Mouse (Mus musculus): ENCODE measurements around the gene Cabp2.
"Not testable (repeated sequence)": the region's sequence is repeated elsewhere in the genome, so short reads cannot be mapped to it uniquely, and the experiment has no call there.

Gene Cabp2

GRCm38 (mm10) chr19:4081394-4081793 is at the start of gene Cabp2:
TSS of gene Cabp2 (plus strand) at chr19:4081578.
- no peak for DNase-seq

DNA sequence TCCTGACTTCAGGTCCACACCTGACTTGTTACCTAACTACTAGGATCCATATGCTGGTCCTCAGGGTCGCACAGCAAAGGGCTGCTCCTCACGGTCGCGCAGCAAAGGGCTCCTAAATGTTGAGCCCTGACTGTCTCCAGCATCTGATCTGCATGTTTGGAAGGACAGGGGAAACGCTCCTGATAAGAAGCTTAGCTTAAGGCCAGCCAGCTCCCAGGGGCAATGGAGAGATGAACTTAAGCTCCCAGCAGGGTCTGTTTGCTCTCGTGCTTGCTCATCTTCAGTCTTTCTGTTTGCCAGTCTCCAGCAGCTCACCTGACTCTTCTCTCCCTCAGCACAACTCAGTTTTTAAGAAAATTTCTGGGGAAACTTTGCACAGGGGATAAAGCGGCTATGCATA is 48.7 kb upstream of the Cabp2 start:
- DNase-seq = no peak

DNA sequence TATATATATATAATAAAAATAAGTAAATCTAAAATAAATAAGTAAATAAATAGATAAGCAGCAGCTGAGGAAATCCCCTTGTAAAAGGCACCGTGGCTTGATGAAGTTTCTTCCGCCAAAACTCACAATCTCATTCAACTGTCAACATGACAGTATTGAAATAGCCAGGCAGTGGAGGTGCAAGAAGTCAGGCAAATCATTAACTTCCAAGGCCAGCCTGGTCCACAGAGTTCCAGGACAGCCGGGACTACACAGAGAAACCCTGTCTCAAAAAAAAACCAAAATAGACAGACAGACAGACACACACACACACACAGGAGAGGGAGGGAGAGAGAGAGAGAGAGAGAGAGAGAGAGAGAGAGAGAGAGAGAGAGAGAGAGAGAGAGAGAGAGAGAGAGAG is 48.1 kb upstream of the Cabp2 start:
- no peak for DNase-seq

GRCm38 (mm10) chr19:4033742-4034141 is 47.6 kb upstream of the Cabp2 start:
- DNase-seq = no peak

GRCm38 (mm10) chr19:4036327-4037045 is 44.9 kb upstream of the Cabp2 start:
- DNase-seq = no peak

- not testable (repeated sequence) for DNase-seq
Measured at GRCm38 (mm10) chr19:4037154-4037787, 44.1 kb upstream of the Cabp2 start.

DNA sequence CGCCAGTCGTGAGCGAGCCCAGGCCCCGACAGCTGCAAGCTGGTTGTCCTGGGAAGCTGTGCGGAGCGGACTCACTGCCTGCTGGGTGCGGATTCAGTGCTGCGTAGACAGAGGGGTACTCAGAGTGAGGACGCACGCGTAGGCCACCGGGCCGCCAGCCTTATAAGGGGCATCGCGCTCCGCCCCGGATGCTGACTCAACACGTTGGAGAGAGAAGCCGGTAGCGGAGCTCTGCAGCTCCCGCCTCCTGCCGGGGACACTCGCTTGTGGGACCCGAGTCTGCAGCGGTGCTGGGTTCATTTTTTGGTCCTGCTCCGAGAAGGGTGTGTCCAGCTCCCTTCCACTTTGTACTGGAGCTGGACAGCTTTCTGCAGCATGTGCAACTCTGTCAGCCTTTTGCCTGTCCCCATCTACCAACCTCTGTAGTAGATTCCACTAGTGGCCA is 43.6 kb upstream of the Cabp2 start, which contains the start of gene Gstp1:
Gene Gstp1 (minus strand): TSS at position 198 of the 445 bp plus-strand sequence.
- DNase-seq = peak; percentile 85

- not testable (repeated sequence) for DNase-seq
Measured at GRCm38 (mm10) chr19:4040941-4041340, 40.4 kb upstream of the Cabp2 start.

- DNase-seq = not testable (repeated sequence)
Measured at GRCm38 (mm10) chr19:4041500-4041899, 39.9 kb upstream of the Cabp2 start.

DNA sequence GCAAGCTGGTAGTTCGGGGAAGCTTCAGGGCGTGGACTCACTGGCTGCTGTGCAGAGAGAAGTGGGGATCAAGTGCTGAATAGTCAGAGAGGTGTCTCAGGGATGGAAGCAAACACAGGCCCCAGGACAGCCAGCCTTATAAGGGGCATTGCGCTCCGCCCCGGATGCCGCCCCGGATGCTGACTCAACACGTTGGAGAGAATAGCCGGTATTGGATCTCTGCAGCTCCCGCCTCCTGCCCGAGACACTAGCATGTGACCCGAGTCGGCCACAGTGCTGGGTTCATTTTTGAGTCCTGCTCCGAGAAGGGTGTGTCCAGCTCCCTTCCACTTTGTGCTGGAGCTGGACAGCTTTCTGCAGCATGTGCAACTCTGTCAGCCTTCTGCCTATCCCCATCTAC is 39.3 kb upstream of the Cabp2 start:
- no peak for DNase-seq

DNA sequence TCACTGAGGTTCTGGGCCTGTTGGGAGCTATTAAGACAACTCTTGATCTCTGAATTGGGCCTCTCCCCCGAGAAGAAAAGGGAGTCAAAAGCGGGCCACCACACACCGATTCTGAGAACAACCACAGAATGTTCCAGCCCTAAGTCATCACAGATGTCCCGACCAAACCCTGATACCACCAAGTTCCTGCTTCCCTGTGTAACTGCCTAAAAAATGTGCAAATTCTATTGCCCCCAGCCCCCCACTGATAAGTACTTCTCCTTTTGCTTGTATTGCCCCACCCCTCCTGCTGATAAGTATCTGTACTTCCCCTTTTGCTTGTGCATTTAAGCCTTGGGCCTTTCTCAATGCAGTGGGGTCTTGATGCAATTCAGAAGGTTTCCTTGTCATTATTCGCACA is 37.3 kb upstream of the Cabp2 start:
- not testable (repeated sequence) for DNase-seq

DNA sequence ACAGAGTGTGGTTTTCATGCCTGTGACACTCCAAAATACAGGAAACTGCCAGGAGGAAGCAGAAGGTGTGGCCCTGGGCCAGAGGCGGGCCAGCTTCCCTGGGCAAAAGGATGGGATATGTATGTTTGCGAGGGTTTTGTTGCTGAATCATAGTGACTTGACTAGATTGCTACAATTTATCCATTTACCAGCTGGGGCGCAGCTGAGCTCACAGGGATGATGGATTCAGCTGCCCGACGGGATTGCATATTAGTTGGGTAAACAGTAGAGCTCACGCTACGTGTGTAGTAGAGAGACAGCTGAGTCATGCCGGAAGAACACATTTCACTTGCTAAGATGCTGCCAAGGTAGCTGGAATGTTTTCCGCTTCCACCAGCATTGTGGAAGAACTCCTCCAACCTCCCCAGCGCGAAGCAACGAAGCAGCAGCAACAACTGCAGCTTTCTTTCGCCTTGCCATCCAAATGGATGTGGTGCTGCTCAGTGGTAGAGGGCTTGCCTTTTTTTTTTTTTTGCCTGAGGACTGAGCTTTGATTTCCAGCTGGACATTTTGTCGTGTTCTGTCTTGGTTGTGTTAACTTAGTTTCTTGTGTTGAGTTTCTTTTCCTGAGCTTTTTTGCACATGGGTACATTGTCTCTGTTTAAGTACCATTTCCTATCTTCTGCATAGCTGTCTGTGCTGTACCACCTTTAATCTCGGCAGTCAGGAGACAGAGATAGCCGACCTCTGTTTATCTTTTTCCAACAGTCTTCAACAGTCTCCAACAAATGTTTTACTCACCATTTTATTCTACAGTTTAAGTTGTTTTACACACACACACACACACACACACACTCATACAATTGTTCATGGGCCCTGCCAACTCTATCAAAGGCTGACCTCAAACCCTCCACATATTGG is 35.2 kb upstream of the Cabp2 start, which contains the start of gene Gstp2:
Gene Gstp2 (minus strand): TSS at position 58 of the 900 bp plus-strand sequence.
- peak; percentile 86 for DNase-seq

- DNase-seq = peak; percentile 38
Measured at GRCm38 (mm10) chr19:4046866-4047254, 34.5 kb upstream of the Cabp2 start.

GRCm38 (mm10) chr19:4047859-4048258 is 33.5 kb upstream of the Cabp2 start:
- peak; percentile 82 for DNase-seq

DNA sequence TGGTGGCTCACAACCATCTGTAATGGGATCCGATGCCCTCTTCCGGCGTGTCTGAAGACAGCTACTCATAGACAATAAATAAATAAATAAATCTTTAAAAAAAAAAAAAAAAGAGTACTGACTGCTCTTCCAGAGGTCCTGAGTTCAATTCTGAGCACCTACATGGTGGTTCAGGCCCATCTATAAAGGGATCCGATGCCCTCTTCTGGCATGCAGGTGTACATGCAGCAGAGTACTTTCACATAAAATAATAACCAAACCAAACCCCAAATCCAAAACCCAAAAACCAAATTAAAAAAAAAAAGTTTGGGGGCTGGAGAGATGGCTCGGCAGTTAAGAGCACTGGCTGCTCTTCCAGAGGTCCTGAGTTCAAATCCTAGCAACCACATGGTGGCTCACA is 32.3 kb upstream of the Cabp2 start:
- not testable (repeated sequence) for DNase-seq

DNA sequence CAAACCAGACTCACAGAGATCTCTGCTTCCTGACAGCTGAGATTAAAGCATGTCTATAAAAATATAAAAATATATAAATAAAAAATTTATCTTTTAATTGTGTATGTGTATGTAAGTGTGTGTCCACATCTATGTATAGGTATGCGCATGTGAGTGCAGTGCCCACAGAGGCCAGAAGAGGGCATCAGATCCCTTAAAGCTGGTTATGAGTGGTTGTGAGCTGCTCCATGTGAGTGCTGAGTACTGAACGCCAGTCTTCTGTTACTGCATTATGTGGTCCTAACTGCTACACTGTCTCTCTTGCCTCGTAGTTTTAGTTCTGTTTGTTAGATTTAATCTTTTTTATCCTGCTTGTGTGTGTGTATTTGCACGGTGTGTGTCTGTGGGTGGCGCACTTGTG is 30.4 kb upstream of the Cabp2 start:
- no peak for DNase-seq

GRCm38 (mm10) chr19:4051741-4052515 is 29.4 kb upstream of the Cabp2 start:
- no peak for DNase-seq

- no peak for DNase-seq
Measured at GRCm38 (mm10) chr19:4052516-4053030, 28.8 kb upstream of the Cabp2 start.

DNA sequence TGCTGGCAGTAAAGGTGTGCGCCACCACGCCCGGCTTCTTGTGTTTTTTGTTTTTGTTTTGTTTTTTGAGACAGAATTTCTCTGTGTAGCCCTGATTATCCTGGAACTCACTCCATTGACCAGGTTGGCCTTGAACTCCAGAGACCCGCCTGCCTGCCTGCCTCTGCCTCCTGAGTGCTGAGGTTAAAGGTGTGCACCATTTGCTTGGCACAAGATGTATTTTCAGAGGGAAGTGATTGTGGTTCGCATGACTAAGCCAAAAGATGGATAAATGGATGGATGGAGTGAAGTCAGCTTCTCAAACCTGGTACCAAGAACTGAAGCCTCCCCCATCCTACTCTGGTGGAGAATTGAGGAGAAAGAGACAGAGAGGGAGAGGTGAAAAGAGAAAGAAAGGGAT is 26.8 kb upstream of the Cabp2 start:
- no peak for DNase-seq

DNA sequence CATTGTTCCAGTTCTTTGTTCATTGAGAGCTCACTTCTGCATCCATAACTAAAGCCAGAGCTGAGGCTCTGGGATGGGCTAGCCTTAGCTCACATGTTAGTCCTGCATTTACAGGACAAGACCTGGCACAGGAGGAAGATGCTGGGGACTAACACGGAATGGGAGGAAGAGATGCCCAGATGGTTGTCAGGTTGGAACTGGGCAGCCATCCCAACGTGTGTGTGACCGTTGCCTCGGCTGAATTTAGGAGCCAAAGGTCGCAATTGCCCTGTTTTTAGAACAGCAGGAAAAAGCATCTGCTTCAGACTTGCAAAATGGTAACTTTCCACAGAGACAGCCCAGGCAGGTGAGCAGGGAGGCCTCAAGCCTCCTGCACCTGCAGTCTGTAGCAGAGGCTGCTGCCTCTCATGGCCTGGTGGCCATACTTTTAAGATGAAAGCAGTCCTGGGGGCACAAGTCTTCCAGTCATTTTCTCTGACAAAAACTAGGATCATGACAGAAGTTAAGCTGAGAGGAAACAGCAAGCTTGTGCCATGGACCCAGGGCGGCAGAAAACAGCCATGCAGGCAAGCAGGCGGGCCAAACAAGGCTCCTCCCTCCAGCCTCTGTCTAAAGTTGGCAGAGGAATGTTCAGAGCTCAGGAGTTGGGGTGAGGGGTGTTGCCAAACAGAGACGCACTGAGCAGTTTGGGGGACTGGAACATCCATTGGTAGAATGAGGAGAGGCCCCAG is 26.0 kb upstream of the Cabp2 start:
- DNase-seq = peak; percentile 83

GRCm38 (mm10) chr19:4055947-4056693 is 25.3 kb upstream of the Cabp2 start:
- no peak for DNase-seq

Data from cerebellum, adult 9-11 months (tissue).